Mouse (Mus musculus) inflammation-experienced regulatory T-cells, adult 6 months (primary cell): ENCODE results near the gene Wdr24. TPM values are rescaled to one million over a fixed set of nuclear protein-coding genes. Genes with fewer than 3 reads are reported as not detected.
"Not testable (repeated sequence)": the region's sequence is repeated elsewhere in the genome, so short reads cannot be mapped to it uniquely, and the experiment has no call there.

ENCODE experiments used
- ATAC-seq: one replicate; pipeline ENCODE4 v1.8.0; 2017
- polyA plus RNA-seq, 3 experiments: library from polyadenylated mRNA; unstranded; fragments of 100-300 nt; shearing (Covaris generic); gene quantifications; one replicate each; pipeline ENCODE4 v1.2.1; 2017

The Wdr24 gene
- 10 to 100 TPM; 13.8 to 23.4 (median 19.3) TPM for polyA plus RNA-seq

DNA sequence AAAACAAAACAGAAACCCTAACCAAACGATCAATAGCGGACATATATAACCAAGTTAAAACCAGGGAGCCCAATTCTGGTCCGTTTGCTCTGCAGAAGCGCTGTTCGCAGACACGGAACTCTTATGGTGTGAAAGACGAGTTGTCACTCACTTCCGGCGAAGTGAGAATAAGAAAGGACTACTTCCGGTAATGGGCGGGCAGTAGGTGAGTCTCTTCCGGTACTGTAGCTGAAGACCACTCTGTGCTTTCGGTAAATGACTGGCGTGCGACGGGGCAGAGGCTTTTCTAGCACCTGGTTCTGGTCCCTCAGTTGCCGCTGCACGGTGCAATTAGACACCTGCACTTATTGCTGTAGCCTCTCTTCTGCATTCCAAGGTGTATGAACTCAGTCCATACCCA, at the start of gene Wdr24:
Wdr24 (plus strand) TSS at position 176 of the 400 bp plus-strand sequence.
- peak; percentile 94 for ATAC-seq

GRCm38 (mm10) chr17:25775318-25776062, 47.9 kb upstream of the Wdr24 start:
- ATAC-seq = no peak

DNA sequence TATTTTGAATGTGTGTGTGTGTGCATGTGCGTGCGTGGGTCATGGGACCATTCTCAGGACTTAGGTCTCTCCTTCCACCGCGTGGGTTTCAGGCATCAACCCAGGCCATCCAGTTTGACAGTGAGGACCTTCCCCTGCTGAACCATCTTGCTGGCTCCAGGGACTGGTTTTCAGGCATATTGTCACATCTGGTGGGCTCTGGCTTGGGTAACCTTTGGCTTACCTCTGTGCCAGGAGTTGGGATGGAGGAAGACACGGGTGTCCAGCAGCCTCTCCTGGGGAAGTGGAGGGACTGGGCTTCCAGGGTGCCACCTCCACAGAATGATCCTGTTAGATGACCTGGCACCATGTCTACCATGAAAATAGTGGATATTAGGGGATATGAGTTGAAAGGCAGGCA, 45.5 kb upstream of the Wdr24 start:
- ATAC-seq = no peak

- ATAC-seq = no peak
Observed at GRCm38 (mm10) chr17:25781339-25781738, 42.1 kb upstream of the Wdr24 start.

DNA sequence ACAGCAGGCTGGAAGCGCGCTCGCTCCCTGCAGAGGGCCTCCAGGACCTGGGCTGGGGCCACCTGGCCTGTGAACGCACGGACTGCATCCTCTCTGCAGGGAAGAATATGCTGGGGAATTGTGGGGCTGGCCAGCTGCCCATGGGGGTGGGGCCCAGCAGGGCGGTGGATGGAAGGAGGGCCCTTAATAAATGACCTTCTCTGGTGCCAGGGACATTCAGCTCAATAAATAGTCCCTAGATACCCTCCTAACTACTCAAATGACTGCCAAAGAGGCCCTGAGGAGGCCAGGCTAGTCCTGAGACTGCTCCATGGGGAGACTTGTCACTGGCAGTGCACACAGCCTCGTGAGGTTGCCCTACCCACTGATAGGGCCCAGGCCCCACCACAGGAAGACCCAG, 40.3 kb upstream of the Wdr24 start:
- ATAC-seq = no peak

GRCm38 (mm10) chr17:25783861-25784574, 39.4 kb upstream of the Wdr24 start:
- ATAC-seq = no peak

- ATAC-seq = peak; percentile 88
Observed at GRCm38 (mm10) chr17:25785281-25785745, 38.1 kb upstream of the Wdr24 start, which contains the start of gene Haghl. Haghl (minus strand) TSS chr17:25785673.

- no peak for ATAC-seq
Observed at GRCm38 (mm10) chr17:25786280-25786679, 37.1 kb upstream of the Wdr24 start, which contains the start of gene Ccdc78. Ccdc78 (plus strand) TSS chr17:25786580.

- no peak for ATAC-seq
Observed at GRCm38 (mm10) chr17:25786781-25787504, 36.5 kb upstream of the Wdr24 start.

- ATAC-seq = no peak
Observed at GRCm38 (mm10) chr17:25791320-25791842, 32.0 kb upstream of the Wdr24 start.

DNA sequence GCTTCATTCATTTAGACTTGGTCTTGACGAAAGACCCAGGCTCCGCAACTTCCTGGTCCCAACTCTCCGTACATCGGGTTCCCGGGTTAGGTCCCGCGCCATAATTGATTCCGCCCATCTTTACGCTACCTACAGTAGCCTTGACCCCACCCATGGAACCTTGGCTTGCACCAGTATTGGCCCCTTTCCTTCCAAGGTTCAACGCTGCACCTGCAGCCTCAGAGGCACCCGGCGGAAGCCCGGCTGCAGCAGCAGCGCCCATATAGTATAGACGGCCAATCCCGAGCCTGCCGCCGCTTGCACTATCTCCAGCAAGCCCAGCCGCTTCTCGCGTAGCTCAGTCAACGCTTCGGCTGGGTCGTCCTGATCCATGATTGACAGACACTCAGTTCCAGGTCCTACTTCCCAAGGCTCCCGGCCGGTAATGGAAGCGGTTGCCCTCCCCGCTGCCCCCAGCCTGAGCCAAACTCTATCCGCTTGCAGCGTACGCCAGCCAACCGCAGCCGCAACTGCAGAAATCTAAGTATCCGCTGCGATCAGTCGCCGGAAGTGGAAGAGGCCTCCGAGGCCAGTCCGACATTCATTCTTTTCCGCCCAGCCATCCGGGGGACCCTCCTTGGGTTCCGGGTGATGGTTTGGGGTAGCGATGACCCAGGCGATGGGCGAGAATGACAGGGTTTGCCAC, 31.4 kb upstream of the Wdr24 start:
- ATAC-seq = peak; percentile 63

- ATAC-seq = peak; percentile 86
Observed at GRCm38 (mm10) chr17:25792615-25793014, 30.8 kb upstream of the Wdr24 start, which contains the start of gene Fam173a. Fam173a (minus strand) TSS chr17:25792901.

DNA sequence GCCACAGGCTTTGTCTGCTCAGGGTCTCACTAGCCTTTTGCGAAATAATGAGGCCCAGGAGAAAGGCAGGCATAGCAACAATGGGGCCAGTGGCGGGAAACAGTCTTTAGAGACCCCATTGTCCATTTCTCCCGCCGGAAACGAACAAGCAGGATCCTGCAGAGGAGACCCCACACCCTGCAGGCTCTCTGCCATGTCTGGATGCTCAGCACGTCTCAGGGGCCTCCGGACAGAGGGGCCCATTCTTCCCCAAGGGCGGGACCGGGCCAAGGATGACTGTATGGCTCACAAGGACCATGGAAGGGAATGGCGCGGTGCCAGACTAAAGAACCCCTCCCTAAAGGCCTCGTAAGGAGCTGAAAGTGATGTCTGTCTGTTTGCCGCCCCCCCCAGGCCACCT, 29.2 kb upstream of the Wdr24 start:
- no peak for ATAC-seq

DNA sequence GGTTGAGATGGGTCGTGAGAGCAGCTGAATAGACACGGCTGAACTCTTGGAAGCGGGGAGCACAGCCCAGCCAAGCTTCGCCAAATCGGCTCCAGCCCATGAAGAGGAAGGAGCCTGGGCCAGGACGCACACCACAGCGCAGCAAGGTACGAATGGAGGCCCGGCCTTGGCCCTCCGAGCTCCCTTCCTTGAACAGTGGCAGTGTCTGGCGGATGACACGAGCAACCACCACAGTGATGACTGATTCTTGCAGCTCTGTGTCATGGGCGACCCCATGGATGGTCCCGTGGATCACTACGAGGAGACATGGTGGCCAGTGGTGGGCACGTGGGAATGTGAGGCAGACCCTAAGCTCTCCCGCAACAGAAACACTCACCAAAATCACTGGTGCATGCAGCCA, 28.4 kb upstream of the Wdr24 start:
- no peak for ATAC-seq

DNA sequence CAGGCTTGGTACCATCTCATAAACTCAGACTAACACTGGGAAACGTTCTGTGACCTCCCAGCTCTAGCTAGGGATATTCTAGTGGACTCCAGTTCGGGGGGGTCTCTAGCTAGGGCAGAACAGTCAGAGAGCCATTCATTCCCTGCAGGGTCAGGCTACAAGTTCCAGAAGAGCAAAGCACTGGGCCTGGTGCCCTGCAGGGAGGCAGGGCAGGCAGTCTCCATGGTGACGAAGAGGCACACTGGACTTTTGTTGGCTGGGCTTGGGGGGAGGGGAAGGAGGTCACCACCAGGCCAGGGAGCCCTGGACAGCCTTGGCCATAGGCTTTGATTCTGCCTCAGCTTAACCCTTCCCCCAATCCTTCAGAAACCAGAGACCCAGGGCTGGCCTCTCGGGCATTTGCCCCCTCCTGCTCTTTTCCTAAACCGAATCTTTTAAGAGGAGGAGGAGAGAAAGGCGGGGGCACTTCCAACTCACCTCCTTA, 27.8 kb upstream of the Wdr24 start, which contains the start of gene AC134908.4:
AC134908.4 (minus strand) TSS at position 51 of the 484 bp plus-strand sequence.
- ATAC-seq = no peak

GRCm38 (mm10) chr17:25796211-25796771, 27.1 kb upstream of the Wdr24 start:
- ATAC-seq = no peak

GRCm38 (mm10) chr17:25796951-25797369, 26.5 kb upstream of the Wdr24 start, which contains the start of gene Metrn:
Metrn (minus strand) TSS chr17:25797136.
- ATAC-seq = peak; percentile 53

- ATAC-seq = peak; percentile 74
Observed at GRCm38 (mm10) chr17:25801029-25801428, 22.4 kb upstream of the Wdr24 start.

GRCm38 (mm10) chr17:25802825-25803517, 20.5 kb upstream of the Wdr24 start:
- ATAC-seq = no peak

- no peak for ATAC-seq
Observed at GRCm38 (mm10) chr17:25806507-25806906, 16.9 kb upstream of the Wdr24 start.

DNA sequence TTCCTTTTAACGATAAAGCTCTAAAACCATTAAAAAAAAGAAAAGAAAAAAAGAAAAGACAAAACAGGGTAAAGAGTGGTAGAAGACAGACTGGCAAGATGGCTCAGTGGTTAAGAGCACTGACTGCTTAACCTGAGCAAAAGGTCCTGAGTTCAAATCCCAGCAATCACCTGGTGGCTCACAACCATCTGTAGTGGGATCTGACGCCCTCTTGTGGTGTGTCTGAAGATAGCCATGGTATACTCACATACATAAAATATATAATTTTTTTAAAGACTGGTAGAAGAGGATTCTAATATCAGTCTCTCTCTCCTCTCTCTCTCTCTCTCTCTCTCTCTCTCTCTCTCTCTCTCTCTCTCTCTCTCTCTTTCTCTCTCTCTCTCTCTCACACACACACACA, 16.0 kb upstream of the Wdr24 start:
- ATAC-seq = not testable (repeated sequence)
